Mouse (Mus musculus): Measurements from ENCODE around the gene Grik3.

Gene Grik3

DNA sequence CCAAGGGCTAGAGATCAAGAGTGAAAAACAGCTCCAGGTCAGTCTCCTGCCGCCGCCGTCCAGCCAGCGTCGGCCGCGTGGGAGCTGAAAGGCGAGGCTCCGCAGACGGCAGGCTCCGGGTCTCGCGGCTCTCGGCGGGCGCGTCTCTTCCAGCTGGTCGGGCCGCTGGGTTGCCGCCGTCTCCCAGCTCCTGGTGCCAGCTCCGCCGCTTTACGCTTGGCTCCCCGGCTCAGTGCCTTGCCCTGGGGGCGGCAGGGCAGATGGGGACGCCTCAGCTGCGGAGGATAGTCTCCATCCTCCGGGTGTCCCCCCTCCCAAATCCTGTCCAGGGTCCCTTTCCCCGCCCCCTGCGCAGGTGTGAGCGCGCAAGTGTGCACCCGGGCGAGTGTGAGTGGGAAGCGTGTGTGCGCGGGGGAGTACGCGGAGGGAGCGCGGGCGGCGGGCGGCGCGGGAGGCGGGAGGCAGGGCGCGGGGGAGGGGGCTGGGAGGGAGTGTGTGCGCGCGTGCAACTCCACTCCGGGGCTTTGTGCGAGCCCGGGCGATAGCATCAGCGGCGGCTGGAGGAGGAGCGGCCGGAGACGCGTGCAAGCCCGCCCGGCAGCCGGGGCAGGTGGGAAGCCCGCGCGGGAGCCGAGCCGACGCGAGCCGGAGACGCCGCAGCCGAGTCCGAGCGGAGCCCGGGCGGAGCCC lies 454 bp upstream of the Grik3 start:
- in situ Hi-C loops (cut with MboI, MseI), result loop anchor here in 1 of 2 experiments (25.0 kb wide), 1 partner anchor 503 kb away; the partner anchor contains the start of gene Rspo1

DNA sequence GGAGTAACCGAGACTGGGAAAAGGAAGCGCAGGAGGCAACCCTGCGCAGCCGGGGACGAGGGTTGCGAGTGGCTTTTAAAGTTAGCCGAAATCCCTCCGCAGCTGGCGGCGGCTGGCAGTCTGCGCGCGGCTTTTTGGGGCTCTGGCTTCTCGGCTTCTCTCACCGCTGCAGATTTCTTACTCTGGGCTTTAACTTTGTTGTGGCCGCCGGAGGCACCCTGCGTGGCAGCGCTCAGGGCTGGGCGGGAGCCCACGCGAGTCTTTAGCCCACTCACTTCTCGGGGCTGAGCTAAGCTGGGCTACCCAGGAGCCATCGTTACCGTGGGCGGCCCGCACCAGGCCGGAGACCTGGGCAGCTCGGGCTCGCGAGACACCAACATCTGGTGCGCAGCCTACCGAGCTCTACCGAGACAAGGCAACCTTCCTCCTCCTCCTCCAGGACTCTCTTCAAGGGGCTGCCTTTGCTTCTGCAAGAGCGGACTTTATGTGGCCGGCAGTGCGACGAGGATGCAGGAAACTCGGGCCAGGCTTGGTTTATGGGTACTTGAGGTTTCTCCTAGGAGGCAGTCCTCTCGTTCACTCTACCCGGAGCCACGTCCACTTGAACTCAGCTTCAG lies 1.1 kb downstream of the Grik3 start:
- in situ Hi-C loops (cut with MboI, MseI), result loop anchor here in 1 of 2 experiments (25.0 kb wide), 1 partner anchor 504 kb away; the partner anchor contains the start of gene Rspo1

GRCm38 (mm10) chr4:125492122-125492505 lies 1.6 kb downstream of the Grik3 start:
- in situ Hi-C loops (cut with MboI, MseI), result loop anchor here in 1 of 2 experiments (25.0 kb wide), 1 partner anchor 505 kb away; the partner anchor contains the start of gene Rspo1

- in situ Hi-C loops (cut with MboI, MseI), result loop anchor here in 1 of 2 experiments (25.0 kb wide), 1 partner anchor 505 kb away; the partner anchor contains the start of gene Rspo1
Observed at GRCm38 (mm10) chr4:125492706-125493105, 2.2 kb downstream of the Grik3 start.

GRCm38 (mm10) chr4:125493124-125493523 lies 2.6 kb downstream of the Grik3 start:
- in situ Hi-C loops (cut with MboI, MseI), result loop anchor here in 1 of 2 experiments (25.0 kb wide), 1 partner anchor 506 kb away; the partner anchor contains the start of gene Rspo1

DNA sequence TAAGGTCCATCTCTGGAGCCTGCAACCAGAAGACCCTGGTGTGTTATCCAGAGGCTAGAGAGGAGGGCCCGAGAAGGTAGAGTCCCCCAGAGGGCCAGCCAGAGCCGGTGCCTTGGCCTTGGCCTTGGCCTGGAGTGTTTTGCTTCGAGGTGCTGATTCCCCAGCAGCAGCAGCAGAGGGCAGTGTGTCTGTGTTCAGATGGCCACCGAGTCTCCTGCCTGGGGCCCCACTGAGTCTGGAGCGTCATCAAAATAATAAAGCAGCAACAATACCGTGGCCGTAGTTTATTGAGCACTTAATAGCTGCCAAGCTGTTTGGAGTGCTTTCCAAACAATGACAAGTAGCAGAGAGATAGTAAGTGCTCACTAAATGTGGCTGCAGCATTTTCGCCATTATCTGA lies 5.0 kb downstream of the Grik3 start:
- in situ Hi-C loops (cut with MboI, MseI), result loop anchor here in 1 of 2 experiments (25.0 kb wide), 1 partner anchor 508 kb away; the partner anchor contains the start of gene Rspo1

GRCm38 (mm10) chr4:125497001-125497400 lies 6.5 kb downstream of the Grik3 start:
- in situ Hi-C loops (cut with MboI, MseI), result loop anchor here in 1 of 2 experiments (25.0 kb wide), 1 partner anchor 510 kb away; the partner anchor contains the start of gene Rspo1

DNA sequence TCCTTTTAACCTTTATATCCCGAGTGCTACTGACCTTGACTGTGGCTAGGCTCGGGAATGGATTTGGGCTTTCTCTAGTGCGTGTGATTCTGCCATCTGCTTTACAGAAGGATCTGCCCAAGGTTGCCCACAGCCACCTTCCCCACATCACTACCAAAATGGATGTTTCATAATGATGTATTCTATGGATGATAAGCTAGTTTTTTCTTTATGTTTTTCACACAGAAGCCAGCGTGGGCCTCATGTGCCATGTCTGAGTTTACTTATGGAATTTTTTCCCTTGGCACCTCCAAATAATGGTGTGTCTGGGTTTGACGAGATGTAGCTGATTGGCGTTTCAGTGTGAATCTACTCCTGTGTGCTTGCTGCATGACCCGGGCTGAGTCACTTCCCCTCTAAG lies 7.0 kb downstream of the Grik3 start:
- in situ Hi-C loops (cut with MboI, MseI), result loop anchor here in 1 of 2 experiments (25.0 kb wide), 1 partner anchor 510 kb away; the partner anchor contains the start of gene Rspo1

GRCm38 (mm10) chr4:125498866-125499265 lies 8.4 kb downstream of the Grik3 start:
- in situ Hi-C loops (cut with MboI, MseI), result loop anchor here in 1 of 2 experiments (25.0 kb wide), 1 partner anchor 512 kb away; the partner anchor contains the start of gene Rspo1

DNA sequence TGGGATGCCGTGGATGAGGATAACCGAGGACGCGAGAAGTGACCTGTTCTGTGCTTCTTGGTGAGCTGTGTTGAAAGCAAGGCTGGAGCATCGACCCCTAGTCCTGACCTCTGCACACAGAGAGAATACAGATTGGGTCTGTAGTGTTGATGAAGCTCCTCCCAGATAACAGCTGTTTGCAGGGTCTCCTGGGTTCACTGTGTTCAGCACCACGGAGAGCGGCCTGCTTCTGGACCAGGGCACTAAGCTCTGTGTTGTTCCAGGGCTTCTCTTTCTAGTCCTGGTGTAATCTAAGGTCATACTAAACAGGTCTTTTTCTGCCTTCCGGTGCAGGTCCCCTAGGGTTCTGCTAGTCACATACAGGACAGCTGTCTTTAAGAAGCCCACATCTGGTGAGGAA lies 12.4 kb downstream of the Grik3 start:
- in situ Hi-C loops (cut with MboI, MseI), result no loop called here

DNA sequence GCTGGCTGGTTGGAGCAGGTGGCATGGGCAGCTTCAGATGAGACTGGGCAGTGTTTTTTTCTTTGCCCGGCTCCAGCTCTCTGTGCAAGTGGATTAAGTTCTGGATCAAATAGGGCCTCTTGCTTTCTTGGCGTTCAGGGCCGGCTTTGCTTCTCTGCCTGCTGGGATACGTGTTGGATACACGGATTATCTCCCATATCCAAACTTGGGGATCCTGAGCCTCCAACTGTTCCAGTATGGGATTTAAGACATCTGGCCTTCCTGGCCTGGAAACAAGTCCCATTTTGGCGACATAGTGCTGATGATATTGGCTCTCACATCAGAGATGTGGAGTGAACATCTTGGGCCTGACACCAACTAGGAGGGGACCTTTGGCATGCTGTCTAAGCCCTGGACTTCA lies 21.9 kb downstream of the Grik3 start:
- in situ Hi-C loops (cut with MboI, MseI), result no loop called here

DNA sequence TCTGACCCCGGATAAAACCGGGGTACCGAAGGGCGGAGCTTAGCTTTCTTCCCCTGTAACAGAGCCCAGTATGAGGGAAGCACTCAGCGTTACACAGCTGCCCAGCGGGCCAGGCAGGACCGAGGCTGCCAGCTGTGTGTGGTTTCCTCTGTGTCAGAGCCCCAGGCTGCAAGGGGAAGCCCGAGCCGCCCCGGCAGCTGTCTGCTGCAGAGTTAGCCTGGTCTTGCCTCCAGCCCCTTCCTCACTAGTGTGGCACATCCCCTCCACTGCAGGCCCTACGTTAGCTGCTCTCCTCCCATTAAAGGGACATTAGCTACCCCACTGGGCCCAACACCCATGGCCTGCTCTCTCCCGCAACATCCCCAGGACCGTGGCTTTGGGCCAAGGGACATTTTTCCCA lies 25.1 kb downstream of the Grik3 start:
- in situ Hi-C loops (cut with MboI, MseI), result no loop called here

DNA sequence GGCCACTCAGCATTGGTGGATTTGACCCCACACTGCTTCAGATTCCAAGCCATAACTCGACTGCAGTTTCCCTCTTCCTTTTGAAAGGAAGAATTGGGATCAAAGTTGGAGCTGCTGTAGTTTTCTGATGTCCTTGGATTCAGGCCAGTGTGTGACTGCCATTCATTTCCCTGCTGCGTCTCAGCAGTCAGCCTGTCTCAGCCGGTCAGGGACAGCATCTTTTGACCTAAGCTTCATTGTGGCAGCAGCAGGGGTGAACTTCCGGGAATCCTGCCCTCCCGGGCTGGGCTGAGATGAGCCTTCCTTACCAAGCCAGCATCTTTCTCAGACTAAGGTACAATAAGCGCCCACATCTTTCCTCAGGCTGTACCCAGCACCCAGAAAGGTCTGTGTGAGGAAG lies 26.1 kb downstream of the Grik3 start:
- in situ Hi-C loops (cut with MboI, MseI), result no loop called here

- in situ Hi-C loops (cut with MboI, MseI), result no loop called here
Observed at GRCm38 (mm10) chr4:125518861-125519260, 28.4 kb downstream of the Grik3 start.

DNA sequence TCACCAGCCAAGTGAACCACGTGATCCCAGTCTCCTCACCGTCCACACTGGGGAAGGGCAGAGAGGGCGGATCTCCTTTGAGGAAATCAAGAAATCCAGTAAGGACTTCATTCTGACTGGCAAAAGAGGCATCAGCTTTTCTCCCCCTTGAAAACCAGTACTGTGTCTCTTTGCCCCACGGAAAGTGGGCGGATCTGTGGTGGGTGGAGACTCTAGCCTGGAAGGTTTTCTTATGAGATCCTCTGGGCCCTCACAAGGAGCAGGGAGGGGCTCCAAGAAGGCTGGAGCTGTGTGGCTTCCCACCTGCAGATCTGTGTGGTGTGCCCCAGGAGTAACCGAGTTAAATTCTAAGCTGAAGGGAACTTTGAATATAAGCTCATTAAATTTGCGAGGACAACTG lies 32.4 kb downstream of the Grik3 start:
- in situ Hi-C loops (cut with MboI, MseI), result no loop called here

DNA sequence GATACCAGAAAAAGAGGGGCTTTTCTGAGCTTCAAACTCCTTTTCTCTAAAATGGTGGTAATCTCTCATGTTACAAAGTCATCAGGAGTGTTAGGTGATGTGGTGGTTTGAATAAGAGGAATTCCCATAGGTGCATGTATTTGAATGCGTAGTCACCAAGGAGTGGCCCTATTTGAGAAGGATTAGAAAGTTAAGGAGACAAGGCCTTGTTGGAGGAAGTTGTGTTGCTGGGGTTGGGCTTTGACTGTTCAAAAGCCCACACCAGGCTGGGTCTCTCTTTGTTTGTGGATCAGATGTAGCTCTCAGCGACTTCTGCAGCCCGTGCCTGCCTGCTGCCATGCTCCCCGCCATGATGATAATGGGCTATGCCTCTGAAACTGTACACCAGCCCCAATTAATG lies 34.8 kb downstream of the Grik3 start:
- in situ Hi-C loops (cut with MboI, MseI), result no loop called here

DNA sequence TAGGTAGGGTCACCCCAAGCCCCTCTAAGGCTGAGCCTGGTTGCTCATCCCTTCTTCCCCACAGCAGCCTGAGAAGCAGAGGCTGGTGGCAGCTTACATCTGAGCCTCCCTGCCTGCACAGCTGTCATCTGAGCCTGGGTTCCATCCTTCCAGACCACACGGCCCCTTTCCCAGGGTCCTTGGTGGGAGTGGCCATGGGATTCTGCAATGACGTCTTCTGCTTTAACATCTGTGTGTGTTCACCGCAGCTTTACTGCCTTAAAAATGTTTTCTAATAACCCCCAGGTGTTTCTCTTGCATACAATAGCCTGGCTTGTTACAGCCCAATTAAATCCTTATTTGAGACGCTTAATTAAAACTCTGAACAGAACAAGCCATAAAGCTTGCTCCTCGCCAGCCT lies 35.9 kb downstream of the Grik3 start:
- in situ Hi-C loops (cut with MboI, MseI), result no loop called here

DNA sequence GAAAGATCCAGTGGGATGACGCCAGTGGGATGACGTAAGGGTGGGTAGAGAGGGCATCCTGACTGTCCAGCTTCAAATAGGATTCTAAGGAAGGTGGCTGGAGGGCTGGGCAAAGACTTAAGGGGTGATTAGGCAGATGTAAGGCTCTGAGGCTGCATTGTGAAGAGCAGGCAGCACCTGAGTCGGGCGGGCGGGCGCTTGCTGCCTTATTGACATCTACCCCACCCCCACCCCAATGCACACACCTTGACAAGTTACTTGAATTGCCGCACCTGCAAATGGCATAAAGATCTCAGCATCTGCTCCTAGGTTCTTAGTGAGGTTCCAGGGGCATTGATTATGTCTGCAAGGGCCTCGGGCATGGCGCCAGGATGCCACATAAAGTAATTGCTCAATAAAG lies 43.5 kb downstream of the Grik3 start:
- in situ Hi-C loops (cut with MboI, MseI), result no loop called here

GRCm38 (mm10) chr4:125534449-125534848 lies 43.9 kb downstream of the Grik3 start:
- in situ Hi-C loops (cut with MboI, MseI), result no loop called here

GRCm38 (mm10) chr4:125534991-125535401 lies 44.5 kb downstream of the Grik3 start:
- in situ Hi-C loops (cut with MboI, MseI), result no loop called here

- in situ Hi-C loops (cut with MboI, MseI), result no loop called here
Observed at GRCm38 (mm10) chr4:125535465-125535864, 45.0 kb downstream of the Grik3 start.

DNA sequence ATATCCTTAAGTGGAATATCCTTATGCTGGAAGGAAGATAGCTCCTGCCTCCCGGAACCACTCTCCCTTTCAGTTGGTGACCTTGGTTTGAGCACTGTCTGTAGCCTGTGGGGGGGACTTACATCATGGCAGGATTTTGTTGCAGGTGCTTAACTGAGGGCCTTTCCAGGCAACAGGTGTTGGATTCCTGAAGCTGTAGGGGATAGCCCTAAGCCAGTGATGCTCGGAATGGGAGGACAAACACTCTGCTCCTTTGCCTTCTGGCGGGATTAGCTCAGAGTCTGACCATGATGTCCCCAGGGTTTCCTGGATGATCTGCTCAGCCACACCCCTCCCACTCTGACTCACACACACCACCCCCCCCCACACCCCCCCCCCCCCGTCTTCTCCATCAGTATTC lies 45.5 kb downstream of the Grik3 start:
- in situ Hi-C loops (cut with MboI, MseI), result no loop called here

Data from T-helper 17 cell (primary cell).